Mouse (Mus musculus) c-Kit-positive CD71-positive TER-119-positive erythroid progenitor cells, embryonic 14.5 days (primary cell): ENCODE results near the gene Nfic.

ENCODE experiments used
- DNase-seq: peaks from one replicate; pipeline ENCODE4 v3.0.0-alpha.2; 2013; ENCODE audit warnings: low spot score

The Nfic gene

DNA sequence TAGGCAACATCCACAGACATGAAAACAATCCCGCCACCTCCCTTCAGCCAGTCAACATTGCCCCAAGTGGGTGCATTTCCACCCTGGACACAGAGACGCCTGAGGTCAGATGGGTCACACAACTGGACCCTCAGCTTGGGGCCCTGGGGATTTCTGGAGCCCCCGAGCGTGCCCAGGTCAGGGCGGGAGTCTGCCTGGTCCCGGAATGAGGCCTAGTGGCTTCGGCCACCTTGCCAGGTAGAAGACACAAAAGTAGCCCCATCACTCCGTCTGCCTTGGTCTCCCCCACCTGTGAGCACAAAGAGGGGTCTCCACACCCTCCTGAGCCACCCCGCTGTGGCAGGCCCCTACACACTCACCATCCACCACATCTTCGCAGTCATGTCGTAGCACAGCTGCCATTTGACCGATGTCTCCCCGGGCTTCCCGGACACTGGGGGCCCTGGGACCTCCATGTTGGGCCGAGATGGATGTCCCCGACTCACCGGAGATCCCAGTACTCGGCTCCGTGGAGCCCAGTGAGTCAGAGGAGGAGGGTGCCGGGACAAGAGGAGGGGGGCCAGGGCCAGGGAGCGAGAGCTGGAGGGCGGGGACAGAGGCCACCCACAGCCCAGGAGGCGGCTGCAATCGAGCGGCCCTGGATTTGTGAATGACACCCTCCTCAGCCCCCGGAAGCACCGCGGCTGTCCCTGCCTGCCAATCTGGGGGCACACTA, at the start of gene Nfic:
TSS of gene Nfic (minus strand) at position 455 of the 715 bp plus-strand sequence.
- DNase-seq: no peak

DNA sequence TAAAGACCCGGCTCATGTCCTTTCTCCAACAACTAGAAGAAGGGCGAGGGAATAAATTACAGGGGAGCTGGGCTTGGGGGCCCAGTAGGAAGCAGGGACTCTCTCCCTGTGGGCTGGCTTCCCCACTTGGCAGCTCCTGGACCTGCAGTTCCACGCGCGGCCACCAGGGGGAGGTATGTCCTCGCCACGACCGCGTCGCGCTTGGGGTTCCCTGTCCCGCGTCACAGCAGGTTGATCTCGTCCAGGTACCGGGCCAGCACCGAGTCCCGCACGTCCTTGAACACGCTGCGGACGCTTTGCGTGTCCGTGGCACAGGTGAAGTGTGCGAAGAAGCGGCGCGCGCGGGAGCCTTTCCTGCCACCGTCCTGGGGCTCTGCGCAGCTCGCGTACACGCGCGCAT, 47.2 kb upstream of the Nfic start:
- DNase-seq: peak; percentile 76

DNA sequence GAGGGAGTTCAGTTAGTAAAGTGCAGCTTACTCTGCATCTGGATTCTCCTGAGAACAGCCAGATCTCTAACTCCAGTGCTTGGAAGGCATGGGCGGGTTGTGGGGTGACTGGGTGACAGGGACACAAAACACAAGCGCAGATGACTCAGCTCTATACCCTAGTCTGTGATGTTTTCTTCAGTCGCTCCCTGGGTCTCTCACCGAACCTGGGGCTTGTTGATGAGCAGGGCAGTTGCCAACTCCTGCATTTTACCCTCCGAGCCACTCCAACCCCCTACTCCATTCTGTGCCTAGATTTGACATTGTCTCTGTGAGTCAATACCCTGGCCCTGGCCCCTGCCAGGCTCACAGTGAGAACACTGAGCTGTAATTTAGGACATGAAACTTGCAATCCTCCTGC, 46.4 kb upstream of the Nfic start:
- no peak for DNase-seq

DNA sequence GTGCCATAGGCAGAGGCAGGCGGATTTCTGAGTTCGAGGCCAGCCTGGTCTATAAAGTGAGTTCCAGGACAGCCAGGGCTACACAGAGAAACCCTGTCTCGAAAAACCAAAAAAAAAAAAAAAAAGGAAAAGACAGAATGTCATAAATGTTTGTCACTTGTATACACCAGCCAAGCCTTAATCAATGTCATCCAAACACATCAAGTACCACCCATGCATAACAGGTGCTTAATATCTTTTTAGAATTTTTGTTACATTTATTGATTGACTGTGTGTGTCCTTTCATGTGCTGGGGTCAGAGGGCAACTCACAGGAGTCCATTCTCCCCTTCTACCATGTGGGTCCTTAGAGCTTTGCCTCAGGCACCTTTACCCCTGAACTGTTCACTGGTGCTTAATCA, 44.6 kb upstream of the Nfic start, which contains the start of gene S1pr4:
TSS of gene S1pr4 (minus strand) at position 101 of the 400 bp plus-strand sequence.
- DNase-seq: no peak

DNA sequence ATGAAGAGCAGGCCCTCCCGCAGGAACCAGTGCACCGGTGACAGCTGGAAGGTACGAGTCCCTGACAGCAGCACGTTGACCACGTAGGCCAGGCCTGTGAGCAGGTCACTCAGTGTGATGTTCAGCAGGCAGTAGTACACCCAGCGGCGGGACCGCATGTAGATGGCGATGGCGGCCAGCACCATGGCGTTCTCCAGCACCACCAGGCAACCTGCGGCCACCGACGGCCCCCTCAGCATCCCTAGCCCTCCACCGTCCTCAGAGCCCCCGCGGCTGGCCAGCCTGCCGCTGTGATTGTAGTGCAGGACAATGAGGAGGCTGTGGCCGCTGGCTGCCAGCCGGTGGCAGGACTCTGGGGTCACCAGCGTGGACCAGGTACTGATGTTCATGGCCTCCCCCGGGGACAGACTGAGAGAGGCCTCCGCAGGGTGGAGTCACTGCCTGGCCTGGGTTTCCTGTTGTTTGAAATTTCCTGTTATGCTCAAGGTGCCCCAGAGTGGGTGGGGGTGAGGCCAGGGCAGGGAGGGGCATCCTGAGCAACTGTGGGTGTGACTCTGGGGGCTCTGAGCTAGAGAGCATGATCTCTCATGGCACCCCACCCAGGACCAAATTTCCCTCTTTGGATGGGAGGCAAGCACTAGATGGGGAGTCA, 43.9 kb upstream of the Nfic start:
- DNase-seq: no peak

DNA sequence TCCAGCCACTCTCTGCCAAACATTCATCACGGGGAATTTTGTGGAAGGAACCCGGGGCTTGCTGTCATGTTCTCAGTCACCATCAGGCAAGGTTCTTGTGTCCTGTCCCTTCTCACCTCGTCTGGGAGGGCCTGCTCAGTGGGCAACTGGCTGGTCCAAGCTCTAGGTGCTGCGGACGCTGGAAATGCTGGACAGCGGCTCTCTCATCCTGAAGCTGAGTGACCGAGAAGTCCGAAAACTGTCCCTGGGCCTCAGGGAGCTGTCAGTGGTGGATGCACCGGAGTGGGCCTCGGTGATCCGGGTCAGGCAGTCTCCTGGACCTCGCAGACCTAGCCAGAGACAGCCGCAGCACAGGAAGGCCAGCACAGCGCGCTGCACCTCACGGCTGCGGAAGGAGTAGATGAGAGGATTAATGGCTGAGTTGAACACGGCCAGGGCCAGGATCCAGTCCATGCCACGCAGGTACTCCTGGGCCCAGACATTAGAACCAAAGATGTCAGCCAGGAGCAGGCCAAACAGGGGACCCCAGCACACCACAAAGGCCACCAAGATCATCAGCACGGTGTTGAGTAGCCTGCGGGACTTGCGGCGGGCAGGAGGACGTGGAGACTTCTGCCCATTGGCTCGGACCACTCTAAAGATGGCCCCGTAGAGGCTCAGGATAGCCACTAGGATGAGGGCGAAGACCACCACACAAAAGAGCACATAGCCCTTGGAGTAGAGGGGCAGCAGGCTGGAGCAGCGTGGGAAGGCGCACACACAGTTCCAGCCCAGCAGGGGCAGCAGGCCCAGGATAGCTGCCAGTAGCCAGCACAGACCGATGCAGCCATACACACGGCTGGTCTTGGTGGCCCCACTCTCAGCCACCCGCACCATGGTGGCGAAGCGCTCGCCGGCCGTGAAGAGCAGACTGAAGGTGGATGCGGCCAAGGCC, 43.1 kb upstream of the Nfic start:
- DNase-seq: no peak

DNA sequence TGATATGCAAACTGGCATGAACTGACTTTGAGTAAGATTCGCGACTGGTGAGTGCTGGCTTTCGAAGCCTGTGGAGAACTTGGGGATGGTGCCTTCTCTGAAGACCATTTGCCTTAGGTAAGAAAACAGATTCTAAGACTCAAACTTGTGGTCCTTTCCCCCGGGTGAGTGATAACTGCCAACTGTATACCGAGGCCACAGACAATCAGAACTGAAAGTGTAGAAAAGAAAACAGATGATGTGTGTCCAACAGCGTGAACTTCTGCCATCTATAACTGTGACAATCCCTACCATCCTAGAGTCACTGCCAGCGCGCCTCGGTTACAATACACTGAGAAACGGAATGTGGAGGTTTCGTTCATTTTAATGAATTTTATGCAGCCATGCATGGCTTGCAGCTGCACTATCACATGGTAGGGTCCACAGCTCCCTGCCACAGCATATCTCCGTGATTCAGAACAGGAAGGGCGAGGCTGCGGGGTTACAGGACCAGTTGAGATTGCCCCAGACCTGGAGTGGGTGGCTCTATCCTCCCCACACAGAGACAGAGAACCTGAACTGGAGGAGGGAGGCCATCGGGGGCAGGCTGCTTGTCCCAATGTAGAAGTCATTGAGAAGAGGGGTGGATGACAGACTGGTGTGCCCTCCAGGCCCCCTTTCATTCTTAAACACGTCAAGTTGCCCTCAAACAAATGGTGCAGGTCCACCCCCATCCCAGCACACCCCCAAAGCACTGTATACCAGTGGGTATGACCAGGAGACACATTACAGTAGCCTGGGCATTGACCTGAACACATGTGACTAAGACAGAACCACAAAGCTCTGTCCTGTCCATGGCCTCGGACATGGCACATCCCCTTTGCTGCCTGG, 42.2 kb upstream of the Nfic start:
- peak; percentile 61 for DNase-seq

DNA sequence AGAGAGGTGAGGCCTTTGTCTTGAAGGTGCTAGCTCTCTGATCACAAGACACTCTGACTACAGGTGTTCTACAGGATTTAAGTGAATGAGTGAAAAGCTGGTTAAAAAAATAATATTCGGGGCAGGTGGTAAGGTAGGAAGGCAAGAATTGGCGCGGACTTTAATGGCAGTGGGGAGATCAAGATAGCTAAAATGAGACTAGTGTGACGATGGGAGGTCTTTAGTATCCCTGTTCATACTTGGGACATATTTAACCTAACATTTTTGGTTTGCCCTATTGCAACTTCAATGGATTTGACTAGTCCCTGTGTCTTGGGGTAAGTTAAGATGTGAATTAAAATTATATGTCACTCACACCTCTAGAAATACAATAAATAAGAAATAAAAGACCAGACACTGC, 41.5 kb upstream of the Nfic start:
- peak; percentile 45 for DNase-seq

DNA sequence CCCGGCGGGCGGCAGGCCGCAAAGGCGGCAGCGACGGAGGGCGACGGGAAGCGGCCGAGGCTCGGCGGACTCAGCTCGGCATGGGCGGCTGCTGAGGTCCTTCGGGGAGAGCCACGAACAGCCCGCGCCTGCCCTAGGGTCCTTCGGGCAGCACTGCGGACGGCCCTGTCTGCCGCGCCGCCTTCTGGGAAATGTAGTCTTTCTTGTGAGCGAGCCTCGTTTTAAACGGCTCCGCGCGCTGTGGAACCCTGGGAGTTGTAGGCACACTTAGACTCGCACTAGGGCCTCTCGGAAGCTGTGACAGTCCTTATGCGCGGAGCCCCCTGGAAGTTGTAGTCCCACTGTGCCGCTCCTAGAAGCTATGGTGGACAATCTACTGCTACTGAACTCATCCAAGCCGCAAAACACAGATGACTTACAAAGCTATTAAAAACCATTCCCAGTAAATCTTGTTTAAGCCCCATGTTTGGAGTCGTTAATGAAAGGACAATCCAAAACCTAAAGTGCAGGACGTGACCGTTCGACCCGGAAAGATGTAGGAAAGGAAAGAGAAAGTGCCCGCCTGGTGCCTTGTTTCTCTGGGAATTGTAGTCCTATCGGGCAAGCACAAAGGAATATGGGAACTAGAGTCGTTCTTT, 40.9 kb upstream of the Nfic start, which contains the start of gene Ncln:
TSS of gene Ncln (minus strand) at position 129 of the 638 bp plus-strand sequence.
- DNase-seq: peak; percentile 97

DNA sequence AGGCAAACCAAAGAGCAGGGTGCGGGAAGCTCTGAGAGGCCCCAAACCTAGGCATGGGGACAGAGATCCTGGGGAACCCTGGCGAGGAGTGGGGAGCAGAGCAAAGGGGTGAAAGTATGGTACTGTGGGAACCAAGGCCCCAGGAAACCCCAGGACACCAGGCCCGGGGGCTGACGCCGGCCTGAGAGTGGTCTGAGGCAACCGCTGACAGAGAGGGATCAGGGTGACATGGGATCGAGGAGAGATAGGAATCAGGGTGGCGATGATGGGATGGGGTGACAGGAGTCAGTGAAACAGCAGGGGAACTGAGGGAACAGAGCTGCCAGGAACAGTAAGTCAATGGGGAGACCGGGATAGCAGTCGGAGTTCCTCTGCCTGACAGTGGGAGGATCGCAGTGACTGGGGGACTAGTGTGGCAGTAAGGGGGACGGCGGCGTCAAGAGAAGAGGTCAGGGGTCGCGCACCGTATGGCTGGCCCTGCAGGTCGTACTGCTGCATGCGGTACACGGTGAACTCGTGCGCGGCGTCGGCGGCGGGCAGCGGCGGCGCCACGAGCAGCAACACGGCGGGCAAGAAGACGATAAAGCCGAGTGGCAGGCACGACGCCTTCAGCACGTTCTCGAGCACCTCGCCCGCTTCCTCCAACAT, 40.3 kb upstream of the Nfic start:
- DNase-seq: no peak

DNA sequence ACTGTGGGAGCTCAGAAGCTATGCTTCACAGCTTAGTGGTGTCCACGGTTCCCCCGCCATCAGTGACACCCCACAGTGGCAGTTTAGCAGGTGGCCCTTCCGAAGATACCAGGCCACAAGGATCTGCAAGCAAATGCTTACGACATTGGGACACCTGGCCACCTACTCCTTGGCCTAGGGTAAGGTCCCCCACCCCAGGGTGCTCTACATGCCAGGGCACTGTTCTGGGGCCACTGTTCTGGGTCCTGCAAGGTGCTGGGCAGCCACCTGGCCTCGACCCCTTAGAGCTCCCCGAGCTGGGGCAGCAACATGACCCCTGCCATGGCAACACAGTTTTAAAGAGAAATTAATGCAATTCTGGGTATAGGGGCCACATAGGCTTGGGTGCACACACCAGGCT, 39.7 kb upstream of the Nfic start:
- DNase-seq: no peak

DNA sequence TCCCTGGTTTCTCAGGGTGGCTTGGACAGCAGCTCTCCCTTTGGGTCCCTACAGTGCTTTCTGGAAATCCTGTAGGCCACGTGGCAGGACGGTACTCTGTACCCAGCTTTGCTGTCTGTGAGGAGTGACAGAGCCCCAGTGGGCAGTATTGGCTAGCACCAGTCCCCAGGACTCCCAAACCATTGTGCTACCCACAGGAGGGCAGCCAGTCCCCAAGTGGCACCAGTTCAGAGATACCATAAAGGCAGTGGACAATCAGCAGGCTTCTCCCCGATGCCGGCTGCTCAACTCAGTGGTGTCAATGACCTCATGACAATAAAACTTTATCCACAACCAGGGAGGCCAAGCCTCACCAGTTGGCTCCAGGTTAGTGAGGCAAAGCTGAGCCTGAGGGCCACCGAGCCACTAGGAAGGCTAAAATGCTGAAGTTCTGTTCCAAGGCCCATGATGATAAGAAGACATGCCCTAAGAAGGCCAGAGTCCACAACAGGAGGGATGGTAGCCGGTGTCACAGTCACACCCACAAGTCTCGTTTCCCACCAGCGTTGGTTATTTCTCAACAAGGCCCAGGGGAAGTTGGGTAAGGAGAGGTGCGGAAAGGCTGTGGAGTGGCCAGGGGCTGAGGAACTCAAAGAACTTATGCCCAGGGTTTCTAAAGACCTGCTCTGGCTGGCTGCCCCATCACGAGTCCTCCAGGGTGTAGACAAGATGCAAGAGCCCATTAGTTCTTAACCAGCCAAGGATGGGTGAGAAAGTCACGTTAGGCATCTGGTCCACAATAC, 39.0 kb upstream of the Nfic start:
- no peak for DNase-seq

DNA sequence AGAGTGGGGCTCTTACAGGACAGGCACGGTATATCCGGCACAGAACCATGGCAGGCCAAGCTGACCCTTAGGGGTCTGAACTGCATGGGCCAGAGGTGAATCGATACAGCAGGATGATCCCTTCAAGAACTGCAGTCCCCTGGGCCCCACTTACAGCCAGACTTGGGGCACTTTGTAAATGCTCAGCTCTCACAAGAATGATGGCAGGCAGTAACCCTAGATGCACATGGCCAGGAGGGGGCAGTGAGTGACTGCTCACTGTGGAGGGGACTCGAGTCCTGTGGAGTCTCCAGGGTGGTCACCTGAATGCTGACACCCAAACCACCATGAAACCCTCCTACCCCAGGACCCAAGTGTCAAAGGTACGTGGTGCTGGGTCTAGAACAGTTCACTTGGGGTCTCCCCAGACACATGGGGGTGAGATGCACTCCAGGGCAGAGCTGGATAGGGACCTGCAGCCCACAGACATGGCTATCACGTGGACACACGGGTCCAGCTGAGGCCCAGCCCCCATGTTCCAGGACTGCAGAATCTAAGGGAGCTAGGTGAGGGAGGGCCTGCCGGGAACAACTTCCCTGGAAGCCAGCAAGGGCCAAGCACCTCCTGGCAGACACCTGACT, 38.3 kb upstream of the Nfic start:
- DNase-seq: no peak

DNA sequence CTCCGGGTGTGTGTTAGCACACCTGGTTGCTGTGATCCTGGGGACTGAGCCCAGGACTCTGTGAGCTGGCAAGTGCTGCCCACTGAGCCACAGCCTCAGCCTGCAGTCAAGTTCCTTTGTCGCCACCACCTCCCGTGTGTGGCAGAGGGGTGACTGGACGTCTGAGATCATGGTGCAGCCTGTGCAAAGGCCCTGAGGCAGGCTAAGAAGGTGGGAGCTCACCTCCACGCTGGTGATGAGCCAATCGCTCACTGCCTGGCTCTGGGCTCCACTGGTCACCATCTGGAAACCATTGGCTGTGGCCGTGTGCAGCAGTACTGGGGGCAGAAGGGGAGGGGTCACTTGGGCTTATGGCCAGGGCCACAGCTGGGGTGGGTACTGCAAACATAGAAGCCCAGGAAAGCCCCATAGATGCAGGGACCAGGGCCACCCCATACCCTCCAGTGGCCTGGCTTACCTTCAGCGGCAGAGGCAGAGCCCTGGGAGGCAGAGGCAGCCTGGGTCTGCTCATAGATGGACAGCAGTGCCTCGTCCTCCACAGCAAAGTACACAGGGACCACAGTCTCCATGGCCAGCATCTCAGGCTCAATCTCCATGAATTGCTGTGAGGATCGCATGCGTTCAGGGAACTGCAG, 37.3 kb upstream of the Nfic start:
- DNase-seq: no peak

DNA sequence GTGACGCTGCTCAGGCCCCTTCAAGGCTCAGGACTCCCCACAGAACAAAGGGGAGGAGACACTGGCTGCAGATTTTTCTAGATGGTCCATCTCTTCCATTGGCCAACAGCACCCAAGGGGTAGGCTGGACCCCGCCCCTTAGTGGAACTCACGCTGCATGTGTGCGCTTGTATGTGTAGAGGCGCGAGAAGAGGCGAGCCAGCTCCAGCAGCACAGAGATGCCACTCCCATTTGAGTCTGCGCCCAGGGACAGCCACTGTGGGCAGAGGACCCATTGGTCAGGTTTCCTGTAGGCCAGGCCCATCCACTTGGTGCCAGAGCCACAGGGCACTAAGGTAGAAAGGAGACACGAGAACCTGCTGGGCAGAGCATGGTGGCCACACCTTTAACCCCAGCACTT, 35.6 kb upstream of the Nfic start:
- DNase-seq: no peak

DNA sequence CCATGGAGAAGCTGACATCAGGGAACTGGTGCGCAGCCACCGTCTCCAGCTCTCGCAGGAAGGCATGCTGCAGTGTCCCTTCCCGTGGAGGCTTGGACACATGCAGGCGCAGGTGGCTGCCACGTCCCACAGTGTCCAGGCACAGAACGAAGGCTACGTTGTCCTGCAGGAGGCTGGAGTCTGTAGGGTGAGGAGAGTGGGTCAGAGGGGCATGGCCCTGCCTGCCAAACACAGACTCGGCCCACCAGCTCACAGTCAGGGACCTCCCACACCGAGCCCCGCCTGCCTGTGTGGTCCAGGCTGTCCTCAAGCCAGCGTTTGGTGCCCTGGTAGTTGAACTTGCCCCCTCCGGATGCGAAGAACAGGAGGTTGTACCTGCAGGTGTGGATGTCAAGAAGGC, 34.5 kb upstream of the Nfic start:
- no peak for DNase-seq

DNA sequence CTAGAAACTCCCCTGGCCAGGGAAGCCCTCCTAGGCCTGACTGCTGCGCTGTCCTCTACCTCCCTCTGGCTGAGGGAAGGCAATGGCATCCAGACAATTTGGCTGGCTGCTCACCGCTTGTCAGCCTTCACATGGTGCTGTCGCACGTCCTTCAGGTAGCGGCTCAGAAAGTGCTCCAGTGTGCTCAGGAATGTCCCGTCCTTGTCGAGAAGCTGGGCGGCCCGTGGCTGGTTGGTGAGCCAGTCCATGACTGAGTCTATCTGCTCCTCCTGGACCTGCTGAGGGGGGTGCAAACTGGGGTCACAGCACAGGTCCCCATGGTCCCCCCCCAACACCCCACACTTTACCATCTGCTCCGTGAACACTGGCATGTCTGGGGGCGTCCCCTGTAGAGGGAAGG, 32.6 kb upstream of the Nfic start:
- no peak for DNase-seq

DNA sequence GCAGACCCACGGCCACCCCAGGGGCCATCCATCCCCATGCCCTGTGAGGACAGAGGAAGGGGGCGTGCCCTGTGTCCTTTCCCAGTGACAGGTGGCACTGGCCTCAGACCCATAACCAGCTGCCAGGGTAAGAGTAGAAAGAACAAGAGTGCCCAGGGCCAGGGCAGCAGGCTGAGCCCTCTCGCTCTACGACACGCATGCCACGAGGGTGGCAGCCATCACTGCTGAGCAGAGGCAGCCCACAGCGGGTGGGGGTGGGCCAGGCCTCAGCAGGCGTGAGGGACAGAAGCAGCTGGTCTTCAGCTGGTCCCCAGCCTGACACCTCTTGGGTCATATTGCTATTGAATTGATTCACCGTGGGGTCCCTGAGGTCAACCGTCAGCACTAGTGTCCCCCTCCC, 31.1 kb upstream of the Nfic start:
- no peak for DNase-seq

DNA sequence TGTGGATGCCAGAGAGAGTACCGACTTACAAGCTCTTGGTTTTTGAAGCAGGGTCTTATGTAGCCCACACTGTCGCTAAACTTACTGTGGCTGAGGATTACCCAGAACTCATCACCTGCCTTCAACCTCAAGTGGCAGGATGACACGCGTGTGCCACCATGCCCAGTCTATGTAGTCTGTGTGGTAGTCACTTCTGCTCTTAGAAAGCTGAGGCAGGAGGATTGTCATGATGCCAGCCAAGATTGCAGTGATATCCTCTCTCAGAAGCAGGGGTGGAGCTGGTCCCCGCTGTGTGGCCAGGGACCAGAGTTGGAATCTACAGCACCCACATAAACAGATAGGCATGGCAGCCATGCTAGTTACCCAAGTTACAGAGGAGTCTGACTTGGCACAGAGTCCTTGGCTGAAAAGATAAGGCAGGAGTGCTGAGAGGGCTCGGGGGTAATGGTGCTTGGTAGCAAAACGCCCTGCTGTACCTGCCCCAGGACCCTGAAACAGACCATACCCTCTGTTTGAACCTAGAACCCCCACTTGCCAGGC, 30.1 kb upstream of the Nfic start:
- no peak for DNase-seq
